Mouse (Mus musculus) fibroblast of lung, adult 2 months (primary cell): ENCODE results near the gene Olfr177.

ENCODE experiments used
- DNase-seq: peaks from one replicate; pipeline ENCODE4 v3.0.0-alpha.2; 2011; ENCODE audit warnings: low read depth

Olfr177 gene

DNA sequence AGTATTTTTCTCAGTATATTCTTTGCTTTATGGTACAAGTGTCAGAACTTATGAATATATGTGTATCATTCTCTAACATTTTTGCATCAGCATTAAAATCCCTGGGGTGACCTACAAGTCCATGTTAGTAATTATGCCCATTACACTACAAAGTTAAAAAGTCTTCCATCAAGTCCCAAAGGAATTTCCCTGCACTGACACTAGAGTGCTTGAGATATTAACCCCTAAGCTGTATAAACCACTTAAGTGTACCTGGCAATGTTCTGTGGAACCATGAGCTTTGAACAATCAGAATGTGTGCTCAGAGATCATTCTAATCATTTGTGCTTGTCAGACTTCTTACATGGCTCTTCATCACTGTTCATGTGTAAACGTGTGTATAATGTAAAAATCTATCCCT is at the start of gene Olfr177:
Olfr177 (minus strand) TSS at position 101 of the 400 bp plus-strand sequence.
- no peak for DNase-seq

DNA sequence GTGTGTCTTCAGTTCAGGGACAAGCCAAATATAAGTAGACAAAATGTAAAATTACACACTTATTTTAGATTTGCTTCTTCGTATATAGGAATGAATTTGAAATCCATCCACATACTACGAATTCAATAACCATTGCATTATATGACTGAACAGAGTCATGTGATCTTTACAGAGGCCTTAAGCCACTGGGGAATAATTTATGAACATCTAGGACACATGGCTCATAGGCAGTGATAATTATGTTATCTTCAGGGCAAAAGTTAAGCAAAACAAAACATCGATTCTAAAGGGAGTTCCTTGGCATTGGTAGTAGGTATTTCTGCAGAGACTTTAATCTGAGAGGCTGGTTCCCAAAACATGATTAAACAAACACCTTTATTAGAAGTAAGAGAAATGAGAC is 17.4 kb upstream of the Olfr177 start, which contains the start of gene Olfr178:
Olfr178 (minus strand) TSS at position 101 of the 400 bp plus-strand sequence.
- DNase-seq, result no peak

DNA sequence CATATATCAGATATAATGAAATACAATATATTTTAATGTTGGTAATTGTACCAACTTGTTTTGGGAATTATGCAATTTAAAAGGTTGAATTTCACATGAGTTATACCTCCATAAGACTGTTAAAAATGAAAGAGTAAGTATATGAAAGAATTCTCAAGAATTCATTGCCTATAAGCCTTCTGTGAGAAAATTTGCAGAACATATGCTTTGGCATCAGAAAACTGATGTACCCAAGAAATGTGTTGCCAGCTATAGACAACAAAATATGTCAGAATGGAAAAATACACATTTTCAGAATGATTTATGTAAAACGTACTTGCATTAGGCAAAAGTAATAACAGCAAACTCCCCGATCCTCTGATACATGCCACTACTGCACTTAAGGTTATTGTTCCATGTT is 9.8 kb upstream of the Olfr177 start:
- no peak for DNase-seq

DNA sequence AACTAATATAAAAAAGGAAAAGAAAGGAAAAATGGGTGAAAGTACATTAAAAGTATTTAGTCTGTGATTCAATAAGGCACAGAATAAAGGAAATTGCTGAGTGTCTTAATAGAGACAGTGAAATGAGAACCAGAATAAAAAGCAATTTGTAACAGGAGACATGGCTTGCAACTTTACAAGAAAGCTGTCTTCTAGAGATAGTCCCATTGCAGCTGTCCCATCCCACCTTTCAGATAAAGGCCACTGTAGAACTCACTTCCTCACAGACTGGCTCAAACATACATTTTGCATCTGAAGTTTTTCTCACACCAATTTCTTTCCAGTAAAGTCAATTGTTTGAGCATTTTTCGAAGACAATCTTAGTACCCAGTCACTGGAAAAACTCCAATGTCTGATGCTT is 13.1 kb downstream of the Olfr177 start:
- no peak for DNase-seq

DNA sequence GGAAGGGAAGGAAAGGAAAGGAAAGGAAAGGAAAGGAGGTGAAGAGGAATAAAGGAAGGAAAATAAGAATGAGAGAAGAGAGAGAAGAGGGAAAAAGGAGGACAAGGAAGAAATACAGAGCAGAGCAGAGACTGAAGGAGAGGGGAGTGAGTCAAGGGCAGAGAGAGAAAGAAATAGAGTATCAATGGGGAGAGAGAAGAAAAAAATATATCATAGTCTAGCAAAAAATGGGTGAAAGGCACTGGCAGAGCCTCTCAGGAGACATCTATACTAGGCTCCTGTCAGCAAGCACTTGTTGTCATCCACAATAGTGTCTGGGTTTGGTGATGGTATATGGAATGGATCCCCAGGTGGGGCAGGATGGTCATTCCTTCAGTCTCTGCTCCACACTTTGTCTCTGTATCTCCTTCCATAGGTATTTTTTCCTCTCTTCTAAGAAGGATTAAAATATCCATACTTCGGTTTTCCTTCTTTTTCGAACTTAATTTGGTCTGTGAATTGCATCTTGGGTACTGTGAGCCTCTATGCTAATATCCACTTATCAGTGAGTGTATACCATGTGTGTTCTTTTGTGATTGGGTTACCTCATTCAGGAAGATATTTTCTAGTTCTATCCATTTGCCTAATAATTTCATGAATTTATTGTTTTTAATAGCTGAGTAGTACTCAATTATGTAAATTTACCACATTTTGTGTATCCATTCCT is 14.4 kb downstream of the Olfr177 start:
- no peak for DNase-seq

DNA sequence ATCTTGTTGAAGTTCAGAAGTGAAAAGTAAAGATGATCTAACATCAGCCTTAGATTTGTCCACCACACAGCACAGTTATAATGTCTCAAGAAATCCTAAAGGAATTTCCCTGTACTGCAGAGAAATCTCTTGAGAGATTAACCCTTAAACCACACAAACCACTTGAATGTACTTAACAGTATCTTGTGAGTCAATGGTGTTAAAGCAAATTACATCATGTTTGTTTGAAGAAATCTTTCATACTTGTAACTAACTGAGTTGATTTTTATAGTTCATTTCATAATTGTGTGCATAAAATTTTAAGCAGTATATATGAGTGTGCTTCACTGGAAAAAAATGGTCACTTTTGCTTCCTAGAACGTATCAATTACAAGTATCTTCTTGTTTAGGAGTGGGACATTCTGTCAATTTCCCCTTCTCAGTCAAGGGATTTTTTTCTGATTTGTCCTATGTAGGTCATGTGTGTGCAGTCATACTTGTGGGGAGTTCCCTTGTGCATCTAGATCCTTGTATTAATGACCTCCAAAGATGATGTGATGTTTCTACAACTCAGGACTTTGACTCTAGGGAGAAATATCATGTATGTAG is 47.7 kb downstream of the Olfr177 start, which contains the start of gene Olfr175-ps1:
Olfr175-ps1 (minus strand) TSS at position 51 of the 588 bp plus-strand sequence.
- no peak for DNase-seq
